Mouse (Mus musculus): Measurements from ENCODE around the gene Ppfia4. TPM values are rescaled to one million over a fixed set of nuclear protein-coding genes. Genes with fewer than 3 reads are reported as not detected.

The Ppfia4 gene
- polyA plus RNA-seq, 1 experiment from 2014 or later = 2.0 TPM

- Histone ChIP-seq H3K4me1 (ENCODE audit: control insufficient read depth, low read depth, low read length) (peaks cover 8% of the 10 kb centered on the region), H3K36me3 (ENCODE audit: control insufficient read depth, insufficient read depth) (peaks cover 9% of the 10 kb centered on the region), H3K4me2 (ENCODE audit: low read depth, low read length) (no peak overlapping the region), H3K9ac (ENCODE audit: low read depth, low read length) (no peak overlapping the region), H3K9me3 (replicated peaks; ENCODE audit: control insufficient read depth, low read length) (no peaks in the 10 kb centered on the region), H3K27me3 (ENCODE audit: control insufficient read depth, insufficient read depth, low read depth, low read length) (peaks cover 4% of the 10 kb centered on the region; the same call in 1 of the 2 replicates), H3K4me3 (ENCODE audit: low read depth, low read length) (no peak overlapping the region), H3K27ac (ENCODE audit: low read length) (no peak overlapping the region)
- ATAC-seq (ENCODE audit: low read depth) = no peak
- WGBS (ENCODE audit: insufficient replicate concordance) = 73% methylated on average over 8 of the region's 8 CpGs
Measured at GRCm38 (mm10) chr1:134342781-134343310, 10.1 kb upstream of the Ppfia4 start.

GRCm38 (mm10) chr1:134342278-134342664 is 9.5 kb upstream of the Ppfia4 start:
- Histone ChIP-seq H3K9me3 (replicated peaks; ENCODE audit: control insufficient read depth, low read length) (no peaks in the 10 kb centered on the region), H3K4me3 (ENCODE audit: low read depth, low read length) (no peak overlapping the region), H3K36me3 (ENCODE audit: control insufficient read depth, insufficient read depth) (0 out of 2 replicates have a peak, but pooled peaks cover 7% of the 10 kb centered on the region), H3K27me3 (ENCODE audit: control insufficient read depth, insufficient read depth, low read depth, low read length) (peaks cover 4% of the 10 kb centered on the region; the same call in 1 of the 2 replicates), H3K9ac (ENCODE audit: low read depth, low read length) (no peak overlapping the region), H3K27ac (ENCODE audit: low read length) (no peak overlapping the region), H3K4me1 (ENCODE audit: control insufficient read depth, low read depth, low read length) (peaks cover 8% of the 10 kb centered on the region), H3K4me2 (ENCODE audit: low read depth, low read length) (no peak overlapping the region)
- 60% methylated on average over 2 of the region's 2 CpGs for WGBS (ENCODE audit: insufficient replicate concordance)
- ATAC-seq (ENCODE audit: low read depth) = no peak

- WGBS (ENCODE audit: insufficient replicate concordance) = 59% methylated on average over 5 of the region's 5 CpGs
Measured at GRCm38 (mm10) chr1:134341641-134342277, 9.0 kb upstream of the Ppfia4 start.

GRCm38 (mm10) chr1:134339757-134340619 is 7.3 kb upstream of the Ppfia4 start:
- H3K4me3 ChIP-seq (ENCODE audit: low read depth, low read length) = no peak overlapping the region
- 82% methylated on average over 18 of the region's 18 CpGs for WGBS (ENCODE audit: insufficient replicate concordance)
- peak; percentile 42; the same call in 1 of the 2 replicates for ATAC-seq (ENCODE audit: low read depth)
- peaks cover 8% of the 10 kb centered on the region for H3K4me1 ChIP-seq (ENCODE audit: control insufficient read depth, low read depth, low read length)
- no peak overlapping the region for H3K4me2 ChIP-seq (ENCODE audit: low read depth, low read length)
- H3K27me3 ChIP-seq (ENCODE audit: control insufficient read depth, insufficient read depth, low read depth, low read length) = peaks cover 4% of the 10 kb centered on the region; the same call in 1 of the 2 replicates
- H3K27ac ChIP-seq (ENCODE audit: low read length) = no peak overlapping the region
- H3K9me3 ChIP-seq (replicated peaks; ENCODE audit: control insufficient read depth, low read length) = no peaks in the 10 kb centered on the region
- no peaks in the 10 kb centered on the region for H3K36me3 ChIP-seq (ENCODE audit: control insufficient read depth, insufficient read depth)
- H3K9ac ChIP-seq (ENCODE audit: low read depth, low read length) = no peak overlapping the region

More at GRCm38 (mm10) chr1:134341641-134342277, 9.0 kb upstream of the Ppfia4 start:
- Histone ChIP-seq H3K4me2 (ENCODE audit: low read depth, low read length) (no peak overlapping the region), H3K27me3 (ENCODE audit: control insufficient read depth, insufficient read depth, low read depth, low read length) (peaks cover 4% of the 10 kb centered on the region; the same call in 1 of the 2 replicates), H3K4me1 (ENCODE audit: control insufficient read depth, low read depth, low read length) (peaks cover 8% of the 10 kb centered on the region), H3K4me3 (ENCODE audit: low read depth, low read length) (no peak overlapping the region), H3K9ac (ENCODE audit: low read depth, low read length) (no peak overlapping the region), H3K27ac (ENCODE audit: low read length) (no peak overlapping the region), H3K36me3 (ENCODE audit: control insufficient read depth, insufficient read depth) (0 out of 2 replicates have a peak, but pooled peaks cover 7% of the 10 kb centered on the region), H3K9me3 (replicated peaks; ENCODE audit: control insufficient read depth, low read length) (no peaks in the 10 kb centered on the region)
- ATAC-seq (ENCODE audit: low read depth) = no peak

GRCm38 (mm10) chr1:134339162-134339561 is 6.4 kb upstream of the Ppfia4 start:
- ATAC-seq (ENCODE audit: low read depth) = no peak
- Histone ChIP-seq H3K4me2 (ENCODE audit: low read depth, low read length) (no peak overlapping the region), H3K9me3 (replicated peaks; ENCODE audit: control insufficient read depth, low read length) (no peaks in the 10 kb centered on the region), H3K9ac (ENCODE audit: low read depth, low read length) (no peak overlapping the region), H3K27me3 (ENCODE audit: control insufficient read depth, insufficient read depth, low read depth, low read length) (peaks cover 4% of the 10 kb centered on the region; the same call in 1 of the 2 replicates), H3K27ac (ENCODE audit: low read length) (no peak overlapping the region), H3K36me3 (ENCODE audit: control insufficient read depth, insufficient read depth) (no peaks in the 10 kb centered on the region), H3K4me1 (ENCODE audit: control insufficient read depth, low read depth, low read length) (peaks cover under 1% of the 10 kb centered on the region), H3K4me3 (ENCODE audit: low read depth, low read length) (no peak overlapping the region)
- WGBS (ENCODE audit: insufficient replicate concordance) = 80% methylated on average over 7 of the region's 7 CpGs

GRCm38 (mm10) chr1:134336958-134337710 is 4.4 kb upstream of the Ppfia4 start:
- Histone ChIP-seq H3K27ac (ENCODE audit: low read length) (no peak overlapping the region), H3K4me1 (ENCODE audit: control insufficient read depth, low read depth, low read length) (no peaks in the 10 kb centered on the region), H3K9ac (ENCODE audit: low read depth, low read length) (no peak overlapping the region), H3K4me3 (ENCODE audit: low read depth, low read length) (no peak overlapping the region), H3K4me2 (ENCODE audit: low read depth, low read length) (no peak overlapping the region), H3K36me3 (ENCODE audit: control insufficient read depth, insufficient read depth) (no peaks in the 10 kb centered on the region), H3K27me3 (ENCODE audit: control insufficient read depth, insufficient read depth, low read depth, low read length) (no peaks in the 10 kb centered on the region; the same call in 1 of the 2 replicates), H3K9me3 (replicated peaks; ENCODE audit: control insufficient read depth, low read length) (no peaks in the 10 kb centered on the region)
- 61% methylated on average over 11 of the region's 11 CpGs for WGBS (ENCODE audit: insufficient replicate concordance)
- ATAC-seq (ENCODE audit: low read depth) = no peak

- 71% methylated on average over 12 of the region's 12 CpGs for WGBS (ENCODE audit: insufficient replicate concordance)
- Histone ChIP-seq H3K9me3 (replicated peaks; ENCODE audit: control insufficient read depth, low read length) (no peaks in the 10 kb centered on the region), H3K4me3 (ENCODE audit: low read depth, low read length) (no peak overlapping the region), H3K27me3 (ENCODE audit: control insufficient read depth, insufficient read depth, low read depth, low read length) (no peaks in the 10 kb centered on the region; the same call in 1 of the 2 replicates), H3K4me1 (ENCODE audit: control insufficient read depth, low read depth, low read length) (no peaks in the 10 kb centered on the region), H3K9ac (ENCODE audit: low read depth, low read length) (no peak overlapping the region), H3K4me2 (ENCODE audit: low read depth, low read length) (no peak overlapping the region), H3K36me3 (ENCODE audit: control insufficient read depth, insufficient read depth) (no peaks in the 10 kb centered on the region), H3K27ac (ENCODE audit: low read length) (no peak overlapping the region)
- ATAC-seq (ENCODE audit: low read depth) = no peak
Measured at GRCm38 (mm10) chr1:134335924-134336810, 3.4 kb upstream of the Ppfia4 start.

Measured in liver, embryonic 16.5 days (tissue).